In genomic region chr10:8242336-8242735, GRCm38 (mm10) we compare ENCODE assay signal across 8 mouse cellular contexts.
DNase-seq lines count a peak whose midpoint lies in the region; ATAC-seq lines count a peak whose summit lies in the region.

No protein-coding gene starts in this region.

- intact Hi-C loops in heart, postnatal 36 days (cut with DNase I), result loop anchor here (5.0 kb wide), 2 partner anchors 275 to 475 kb away; partner anchors contain the start of gene Ust
- intact Hi-C loops in left cerebral cortex, postnatal 36 days (cut with DNase I), result loop anchor here (2.0 to 5.0 kb wide), 2 partner anchors 275 to 472 kb away; partner anchors contain the start of gene Ust

- H3K4me1 ChIP-seq in midbrain, embryonic 10.5 days, result no peaks in the 10 kb centered on the region
- no peaks in the 10 kb centered on the region for H3K4me1 ChIP-seq in midbrain, embryonic 15.5 days

- no peaks in the 10 kb centered on the region for H3K27me3 ChIP-seq in midbrain, embryonic 10.5 days (ENCODE audit: low read depth, poor library complexity, severe bottlenecking)
- H3K27me3 ChIP-seq in midbrain, embryonic 15.5 days (replicated peaks), result no peaks in the 10 kb centered on the region

- H3K4me2 ChIP-seq in midbrain, embryonic 15.5 days, result no peak overlapping the region

- H3K9ac ChIP-seq in midbrain, embryonic 15.5 days, result no peak overlapping the region

- DNase-seq in midbrain, embryonic 10.5 days (ENCODE audit: low spot score), result peak; percentile 27
- peak; percentile 77 for DNase-seq in ZHBTc4 (ENCODE audit: low read depth, low spot score)
- peak; percentile 38 to 64 for DNase-seq in heart, postnatal 36 days
- peak; percentile 51 to 62 for DNase-seq in left cerebral cortex, postnatal 36 days (ENCODE audit: low spot score in 2 of 2)
- DNase-seq in retina, embryonic 14.5 days (ENCODE audit: low spot score), result peak; percentile 79
- DNase-seq in urinary bladder, postnatal 36 days (ENCODE audit: low spot score in 2 of 2), result peak; percentile 35 to 63

- no peak overlapping the region for H3K27ac ChIP-seq in midbrain, embryonic 10.5 days (replicated peaks)
- no peak overlapping the region for H3K27ac ChIP-seq in midbrain, embryonic 15.5 days

- H3K9me3 ChIP-seq in midbrain, embryonic 10.5 days (replicated peaks), result no peaks in the 10 kb centered on the region
- H3K9me3 ChIP-seq in midbrain, embryonic 15.5 days, result no peaks in the 10 kb centered on the region

- 20% methylated on average over 4 of the region's 4 CpGs for WGBS in midbrain, embryonic 10.5 days
- 16% methylated on average over 4 of the region's 4 CpGs for WGBS in midbrain, embryonic 15.5 days

- no peaks in the 10 kb centered on the region for H3K36me3 ChIP-seq in midbrain, embryonic 10.5 days
- H3K36me3 ChIP-seq in midbrain, embryonic 15.5 days (replicated peaks), result no peaks in the 10 kb centered on the region

- H3K4me3 ChIP-seq in midbrain, embryonic 10.5 days, result no peak overlapping the region
- H3K4me3 ChIP-seq in midbrain, embryonic 15.5 days, result no peak overlapping the region

- ATAC-seq in midbrain, embryonic 15.5 days (replicated peaks), result no peak
- ATAC-seq in common myeloid progenitor, adult 5-6 weeks (replicated peaks; ENCODE audit: low read depth, poor library complexity, severe bottlenecking), result peak; percentile 60; the same call in 1 of the 2 replicates

Comparison
In these comparisons a context has a peak if more than half of its experiments do, and no peak if none do; other contexts are left out.
1. DNase-seq: peak in every context shown above with its lines; median percentile 79 in retina, embryonic 14.5 days; 77 in ZHBTc4; 56 in left cerebral cortex, postnatal 36 days; 51 in heart, postnatal 36 days; 49 in urinary bladder, postnatal 36 days; 27 in midbrain, embryonic 10.5 days.